Mouse (Mus musculus) right cerebral cortex, postnatal 14 days (tissue): Measurements from ENCODE around the gene Chfr.

Experiments
- DNase-seq: peaks from one replicate; pipeline ENCODE4 v3.0.0; 2022

The Chfr gene

DNA sequence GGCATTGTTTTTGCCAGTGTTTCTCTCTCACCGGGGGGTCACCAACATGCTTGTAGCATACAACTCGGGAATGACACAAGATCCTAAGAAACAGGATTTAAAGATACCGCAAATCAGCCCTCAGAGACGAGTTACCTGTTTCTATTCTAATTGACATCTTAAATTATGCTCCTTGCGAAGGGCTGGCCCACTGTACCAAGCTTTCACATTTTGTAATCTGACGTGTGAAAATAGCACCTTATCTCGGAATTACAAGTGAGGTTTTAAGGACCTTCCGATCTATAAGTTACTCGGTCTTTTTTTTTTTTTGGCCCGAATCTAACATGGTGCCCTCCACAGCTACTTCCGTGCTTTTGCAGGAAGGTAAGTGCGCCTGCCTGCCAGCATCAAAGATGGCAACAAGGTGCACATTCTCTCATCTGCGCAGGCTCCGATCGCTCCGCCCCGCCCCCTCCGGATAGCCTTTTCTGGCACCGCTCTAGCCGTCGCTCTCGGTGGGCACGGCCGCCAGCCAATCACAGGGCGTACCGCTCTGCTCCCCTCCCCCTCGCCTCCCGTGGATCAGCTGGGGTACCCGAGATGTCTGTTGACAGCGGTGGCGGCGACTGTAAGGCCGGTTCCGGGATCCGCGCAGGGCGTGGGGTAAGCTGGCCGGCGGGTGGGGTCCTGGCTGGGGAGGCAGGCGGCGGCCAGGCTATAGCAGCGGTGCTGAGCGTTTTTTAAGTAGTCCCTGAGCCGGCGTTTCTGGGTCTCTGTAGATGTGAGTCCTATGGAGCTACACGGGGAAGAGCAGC is at the start of gene Chfr:
Gene Chfr (plus strand): TSS at position 550 of the 794 bp plus-strand sequence.
- peak; percentile 100 for DNase-seq

DNA sequence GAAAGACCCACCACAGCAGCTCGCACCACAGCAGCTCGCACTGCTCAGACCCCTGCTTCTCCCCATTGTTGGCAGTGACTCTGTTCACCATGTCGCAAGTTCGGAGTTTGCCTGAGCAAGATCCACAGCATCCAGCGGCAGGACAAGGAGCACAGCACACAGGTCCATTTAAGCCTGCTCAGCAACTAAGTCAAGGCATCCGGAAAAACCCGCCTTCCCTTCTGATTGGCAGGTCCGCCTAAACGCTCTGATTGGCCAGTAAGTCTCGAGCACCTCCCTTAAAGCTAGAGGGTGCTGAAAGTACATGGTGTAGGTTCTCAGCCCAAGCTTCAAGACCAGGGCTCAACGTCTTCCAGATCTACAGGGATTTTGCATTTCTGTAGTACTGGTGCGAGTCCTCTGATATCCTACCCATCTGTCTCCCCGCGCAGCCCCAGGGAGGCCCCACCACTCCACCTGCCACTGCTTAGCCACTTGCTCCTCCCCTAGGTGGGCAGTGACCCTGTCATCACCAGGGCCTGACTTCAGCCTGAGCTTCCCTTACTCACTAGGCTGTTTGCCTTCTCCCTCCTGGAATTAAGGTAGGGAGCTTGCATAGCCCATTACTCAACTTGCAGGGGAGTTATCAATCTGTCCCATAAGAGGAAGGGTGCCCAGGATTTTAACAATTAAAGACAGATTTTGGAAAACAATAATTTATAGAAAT is 49.3 kb upstream of the Chfr start:
- DNase-seq = no peak

DNA sequence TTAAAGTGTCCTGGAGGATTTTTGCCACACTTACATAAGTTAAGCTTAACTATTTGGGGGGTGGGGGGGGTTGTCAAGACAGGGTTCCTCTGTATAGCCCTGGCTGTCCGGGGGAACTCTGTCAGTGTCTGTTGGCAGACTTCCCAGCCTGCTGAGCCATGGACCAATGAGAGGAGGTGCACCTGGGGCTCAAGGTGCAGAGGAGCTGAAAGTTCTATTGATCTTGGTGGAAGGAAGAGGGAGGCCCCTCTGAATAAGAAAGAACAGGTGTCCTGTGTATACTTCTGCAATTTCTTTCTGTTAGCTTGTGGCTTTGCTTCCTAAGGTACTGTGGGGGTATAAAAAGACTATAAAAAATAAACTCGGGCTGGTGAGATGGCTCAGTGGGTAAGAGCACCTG is 44.1 kb upstream of the Chfr start:
- DNase-seq = no peak

DNA sequence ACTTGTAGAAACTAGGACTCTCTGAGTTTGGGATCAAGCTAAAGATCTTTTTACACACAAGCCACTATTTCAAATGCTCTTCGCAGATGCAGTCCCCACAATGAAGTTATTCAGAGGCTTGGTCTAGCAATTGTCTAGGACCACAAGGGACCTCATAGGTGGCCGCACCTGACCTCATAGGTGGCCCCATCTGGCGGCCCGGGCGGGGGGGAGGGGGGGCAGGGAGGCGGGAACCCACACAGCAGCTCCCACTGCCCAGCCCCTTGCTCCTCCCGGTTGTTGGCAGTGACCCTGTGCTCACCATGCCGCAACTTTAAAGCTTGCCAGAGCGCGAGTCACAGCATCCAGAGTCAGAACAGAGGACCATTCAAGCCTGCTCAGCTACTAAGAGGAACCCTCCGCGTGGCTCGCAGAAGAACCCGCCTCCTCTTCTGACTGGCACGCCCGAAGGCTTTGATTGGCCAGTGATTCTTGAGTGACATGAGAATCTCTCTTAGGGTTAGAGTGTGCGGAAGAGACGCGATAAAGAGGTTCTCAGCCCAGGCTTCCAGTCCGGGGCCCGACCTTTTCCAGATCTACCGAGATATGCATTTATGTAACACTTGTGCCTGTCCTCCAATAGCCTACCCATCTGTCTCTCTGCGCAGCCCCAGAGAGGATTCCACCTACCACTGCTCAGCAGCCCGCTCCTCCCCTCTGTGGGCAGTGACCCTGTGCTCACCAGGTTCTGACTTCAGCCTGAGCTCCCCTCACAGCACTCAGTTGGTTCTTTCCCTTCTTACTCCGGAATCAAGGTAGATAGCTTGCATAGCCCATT is 41.4 kb upstream of the Chfr start, which contains the start of gene Gm35315:
Gene Gm35315 (minus strand): TSS at position 391 of the 817 bp plus-strand sequence.
- DNase-seq = peak; percentile 83

DNA sequence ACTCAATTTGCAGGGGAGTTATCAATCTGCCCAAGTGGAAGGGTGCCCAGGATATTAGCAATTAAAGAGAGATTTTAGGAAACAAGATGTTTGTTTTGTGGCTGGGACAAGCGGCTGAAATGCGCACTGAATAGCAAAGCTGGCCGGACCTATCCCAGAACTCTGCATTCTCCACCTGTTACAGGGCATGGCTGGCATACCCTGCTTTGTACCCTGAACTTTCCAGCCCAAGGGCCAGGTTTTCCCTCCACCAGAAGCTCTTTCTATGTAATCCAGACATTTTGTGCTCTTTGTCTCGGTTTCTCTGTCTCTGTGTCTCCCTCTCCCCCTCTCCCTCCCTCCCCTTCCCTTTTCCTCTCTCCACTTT is 40.8 kb upstream of the Chfr start:
- no peak for DNase-seq

DNA sequence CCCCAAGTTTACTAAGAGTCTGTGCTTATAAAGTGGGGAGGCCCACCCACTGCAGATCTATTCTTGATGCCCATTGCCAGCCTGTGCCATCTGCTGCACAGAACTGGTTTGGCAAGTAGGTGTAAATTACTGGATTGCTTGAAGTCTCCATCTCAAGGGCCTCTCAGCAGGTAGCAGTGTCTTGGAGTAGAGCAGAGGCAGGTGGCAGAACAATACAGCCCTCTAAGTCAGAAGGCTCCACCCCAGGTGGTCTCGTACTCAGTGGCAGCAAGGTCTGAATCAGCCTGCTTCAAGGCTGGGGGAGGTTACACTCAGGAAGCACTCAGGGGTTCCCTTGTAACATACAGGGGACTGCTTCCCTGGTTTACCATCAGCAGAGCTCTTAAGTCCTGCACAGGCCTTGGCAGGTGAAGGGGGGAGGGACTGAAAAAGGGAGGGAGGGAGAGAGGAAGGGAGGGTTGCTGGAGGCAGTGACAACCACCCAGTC is 36.6 kb upstream of the Chfr start:
- DNase-seq = peak; percentile 11

DNA sequence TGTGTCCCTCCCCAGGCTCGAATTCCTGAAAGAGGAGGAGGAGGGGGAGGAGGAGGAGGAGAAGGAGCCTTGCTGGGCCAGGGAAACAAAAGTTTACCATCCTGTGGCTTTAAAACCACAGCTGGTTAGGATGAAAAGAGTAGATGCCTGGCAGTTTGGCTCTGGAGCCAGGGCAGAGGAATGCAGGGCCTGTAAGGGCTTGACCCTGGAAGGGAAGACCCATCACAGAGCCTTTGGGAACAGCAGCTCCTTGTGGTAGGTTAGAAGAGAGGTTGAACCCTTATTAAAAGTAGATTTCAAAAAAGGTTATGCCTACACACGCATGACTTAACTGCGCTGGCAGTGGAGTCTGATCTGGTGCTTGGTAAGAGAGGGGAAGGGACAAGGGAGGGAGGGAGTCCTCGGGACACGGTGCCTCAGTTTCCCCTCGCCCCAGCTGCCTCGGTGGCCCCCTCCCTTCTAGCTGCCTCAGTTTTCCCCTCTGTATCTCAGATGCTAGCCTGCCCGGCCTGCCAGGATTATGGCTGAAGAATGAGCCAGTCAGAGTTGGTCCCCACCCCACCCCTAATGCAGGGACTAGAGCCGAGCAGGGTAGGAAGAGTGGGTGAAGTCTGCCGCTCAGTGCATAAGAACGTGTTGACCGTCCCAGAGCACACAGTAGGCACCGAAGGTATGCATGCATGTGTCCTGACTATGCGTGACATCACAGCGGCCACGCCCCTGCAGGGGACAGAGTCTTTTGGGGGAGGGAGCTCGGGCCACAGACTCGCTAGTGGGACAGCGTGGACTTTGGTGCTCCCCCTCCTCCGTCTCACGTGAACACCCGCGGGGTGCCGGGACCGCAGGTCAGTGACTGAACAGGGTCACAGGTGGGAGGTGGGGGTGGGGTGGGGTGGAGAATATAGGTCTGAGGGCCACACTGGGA is 35.7 kb upstream of the Chfr start, which contains the start of gene Plcxd1:
Gene Plcxd1 (plus strand): TSS at position 314 of the 925 bp plus-strand sequence.
- DNase-seq = no peak

DNA sequence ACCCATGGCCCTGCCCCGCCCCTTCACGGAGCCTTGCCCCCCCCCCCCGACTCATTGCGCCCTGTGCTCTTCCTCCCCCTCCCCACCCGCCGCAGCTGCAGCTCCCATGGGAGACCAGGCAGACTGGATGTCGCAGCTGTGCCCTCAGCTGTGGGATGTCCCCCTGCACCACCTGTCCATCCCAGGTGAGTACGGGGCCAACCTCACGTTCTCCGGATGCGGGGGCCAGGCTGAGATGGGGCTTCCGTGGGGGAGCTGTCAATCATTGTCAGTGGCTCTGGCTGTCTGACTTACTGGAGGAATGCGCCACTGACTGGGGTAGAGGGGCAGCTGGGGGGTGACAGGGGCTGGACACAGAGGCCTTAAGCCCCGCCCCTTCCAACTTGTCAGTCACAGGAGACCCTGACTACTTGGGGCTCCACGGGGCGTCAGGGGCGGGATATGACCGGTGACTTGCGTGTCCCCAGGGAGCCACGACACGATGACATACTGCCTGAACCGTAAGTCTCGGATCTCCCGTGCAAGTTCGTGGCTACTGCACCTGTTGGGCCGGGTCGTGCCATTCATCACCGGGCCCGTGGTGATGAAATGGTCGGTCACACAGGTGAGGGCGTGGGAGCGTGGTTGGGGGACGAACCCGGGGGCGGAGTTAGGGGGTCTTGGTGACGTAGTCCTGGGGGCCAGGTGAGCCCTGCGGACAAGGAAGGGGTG is 34.6 kb upstream of the Chfr start:
- peak; percentile 33 for DNase-seq

DNA sequence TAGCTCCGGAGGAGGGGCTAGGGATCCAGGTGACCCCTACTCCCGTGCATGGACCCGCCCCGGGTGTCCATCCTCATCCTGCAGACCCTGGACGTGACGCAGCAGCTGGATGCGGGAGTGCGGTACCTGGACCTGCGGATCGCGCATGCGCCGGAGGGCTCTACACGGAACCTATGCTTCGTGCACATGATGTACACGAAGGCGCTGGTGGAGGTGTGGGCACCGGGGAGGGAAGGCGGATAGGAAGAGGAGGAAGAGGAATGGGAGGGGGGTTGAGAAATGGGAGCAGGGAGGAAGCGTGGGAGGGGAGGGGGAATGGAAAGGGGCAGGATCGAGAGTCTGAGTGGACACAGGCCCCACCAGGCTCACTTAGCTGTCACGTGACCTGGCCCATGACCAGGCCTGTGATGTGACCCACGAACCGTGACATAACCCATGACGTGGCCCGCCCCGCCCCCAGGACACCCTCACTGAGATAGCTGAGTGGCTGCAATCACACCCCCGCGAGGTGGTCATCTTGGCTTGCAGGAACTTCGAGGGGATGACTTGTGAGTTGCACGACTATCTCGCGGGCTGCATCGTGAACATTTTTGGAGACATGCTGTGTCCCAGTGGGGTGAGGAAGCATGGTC is 33.8 kb upstream of the Chfr start:
- peak; percentile 79 for DNase-seq

DNA sequence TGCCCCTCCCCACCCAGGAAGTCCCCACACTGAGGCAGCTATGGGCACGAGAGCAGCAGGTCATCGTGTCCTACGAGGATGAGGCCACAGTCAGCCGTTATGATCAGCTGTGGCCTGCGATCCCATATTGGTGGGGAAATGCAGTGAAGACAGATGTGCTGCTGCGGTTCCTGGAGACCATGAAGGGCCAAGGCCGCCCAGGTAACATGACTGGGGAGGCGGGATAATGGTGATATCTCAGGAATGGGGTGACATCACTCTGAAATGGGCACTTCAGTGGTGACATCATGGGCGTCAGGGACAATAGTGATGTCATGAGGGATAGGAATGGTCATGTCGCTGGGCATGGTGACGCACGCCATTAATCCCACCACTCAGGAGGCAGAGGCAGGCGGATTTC is 33.2 kb upstream of the Chfr start:
- DNase-seq = peak; percentile 5

DNA sequence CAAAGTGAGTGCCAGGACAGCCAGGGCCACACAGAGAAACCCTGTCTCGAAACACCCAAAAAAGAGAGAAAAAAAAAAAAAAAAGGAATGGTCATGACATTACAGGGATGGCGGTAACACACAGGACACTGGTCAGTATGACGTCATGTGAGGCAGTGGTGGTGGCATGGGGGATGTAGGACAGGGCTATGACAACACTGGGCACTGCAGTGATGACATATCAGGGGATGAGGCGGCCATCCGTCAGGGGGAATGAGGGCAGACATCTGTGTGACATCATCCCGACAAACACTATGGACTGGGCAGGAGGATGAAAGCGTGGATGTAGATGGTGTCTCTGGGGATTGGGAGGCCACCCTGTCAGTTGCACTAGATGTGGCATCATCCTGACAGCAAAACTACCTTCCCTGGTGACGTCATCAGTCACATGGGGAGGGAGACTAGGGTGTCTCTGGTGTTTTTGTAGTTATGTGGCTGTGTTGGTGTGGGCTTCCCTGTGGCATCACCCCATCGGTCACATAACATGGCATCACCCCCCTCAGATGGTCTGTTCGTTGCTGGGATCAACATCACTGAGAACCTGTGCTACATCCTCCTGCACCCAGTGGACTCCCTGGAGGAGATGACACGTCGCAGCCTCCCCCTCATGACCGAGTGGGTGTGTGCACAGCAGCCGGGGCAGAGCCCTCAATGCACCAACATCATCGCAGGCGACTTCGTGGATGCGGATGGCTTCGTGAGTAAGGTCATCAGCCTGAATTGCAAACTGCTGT is 32.6 kb upstream of the Chfr start:
- DNase-seq = peak; percentile 13

DNA sequence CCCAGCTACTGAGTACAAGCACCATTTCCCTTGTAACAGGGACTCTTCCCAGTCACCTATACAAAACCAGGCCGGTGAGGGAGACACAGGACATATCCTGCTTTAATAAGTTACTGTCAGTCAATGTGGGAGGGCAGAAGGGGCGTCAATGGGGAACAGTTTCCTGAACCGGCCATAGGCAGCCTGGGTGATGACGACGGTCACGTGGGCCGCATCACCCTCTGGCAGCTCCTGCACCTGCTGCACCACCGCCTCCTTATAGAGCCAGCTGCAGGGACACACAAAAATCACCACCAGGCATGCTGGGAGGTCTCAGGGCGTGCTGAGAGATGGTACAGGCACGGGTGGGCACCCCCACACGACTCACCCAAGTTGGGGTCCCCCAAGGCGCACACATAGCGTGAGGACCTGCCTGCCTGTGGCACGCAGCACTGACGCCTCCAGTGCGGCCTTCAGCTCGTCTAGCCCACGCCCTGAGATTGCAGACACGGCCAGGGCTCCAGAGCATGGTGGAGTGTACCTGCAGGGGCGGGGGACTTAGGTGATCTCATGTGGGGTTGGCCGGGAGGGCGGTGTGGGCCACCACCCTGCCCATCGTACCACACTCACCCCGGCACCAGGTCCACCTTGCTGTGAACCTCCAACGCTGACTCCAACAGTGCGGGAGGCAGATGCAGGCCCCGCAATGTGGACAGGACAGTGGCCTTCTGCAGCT is 31.6 kb upstream of the Chfr start:
- peak; percentile 11 for DNase-seq

DNA sequence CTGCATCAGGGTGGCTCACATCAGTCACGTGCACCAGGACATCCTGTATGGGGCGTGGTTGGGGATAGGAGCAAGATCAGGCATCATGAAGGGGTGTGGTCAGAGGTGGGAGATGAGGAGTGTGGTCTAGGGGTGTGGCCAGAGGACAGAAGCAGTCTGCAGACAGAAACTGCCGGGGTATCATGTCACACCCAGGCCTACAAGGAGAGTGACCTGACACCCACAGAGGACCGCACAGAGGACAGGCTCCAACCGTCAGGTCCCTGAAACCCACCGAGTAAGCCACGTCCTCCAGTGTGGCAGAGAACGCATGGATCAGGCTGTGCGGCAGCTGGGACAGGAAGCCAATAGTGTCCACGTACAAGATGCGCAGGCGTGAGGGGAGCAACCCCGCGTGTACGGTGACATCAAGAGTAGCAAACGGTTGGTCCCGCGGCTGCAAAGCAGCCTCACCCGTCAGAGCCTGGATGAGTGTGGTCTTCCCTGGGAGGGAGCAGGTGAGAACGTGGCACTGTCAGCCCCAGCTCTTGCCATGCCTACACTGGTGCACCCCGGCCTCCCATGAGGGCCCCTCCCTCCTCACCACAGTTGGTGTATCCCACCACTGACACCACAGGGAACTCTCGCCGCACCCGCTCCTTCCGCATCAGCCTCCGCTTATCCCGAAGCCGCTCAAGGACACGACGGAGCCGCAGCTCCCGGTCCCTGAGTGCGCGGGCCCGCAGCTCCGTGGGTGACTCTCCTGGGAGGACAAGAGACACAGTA is 30.8 kb upstream of the Chfr start:
- DNase-seq = peak; percentile 25

DNA sequence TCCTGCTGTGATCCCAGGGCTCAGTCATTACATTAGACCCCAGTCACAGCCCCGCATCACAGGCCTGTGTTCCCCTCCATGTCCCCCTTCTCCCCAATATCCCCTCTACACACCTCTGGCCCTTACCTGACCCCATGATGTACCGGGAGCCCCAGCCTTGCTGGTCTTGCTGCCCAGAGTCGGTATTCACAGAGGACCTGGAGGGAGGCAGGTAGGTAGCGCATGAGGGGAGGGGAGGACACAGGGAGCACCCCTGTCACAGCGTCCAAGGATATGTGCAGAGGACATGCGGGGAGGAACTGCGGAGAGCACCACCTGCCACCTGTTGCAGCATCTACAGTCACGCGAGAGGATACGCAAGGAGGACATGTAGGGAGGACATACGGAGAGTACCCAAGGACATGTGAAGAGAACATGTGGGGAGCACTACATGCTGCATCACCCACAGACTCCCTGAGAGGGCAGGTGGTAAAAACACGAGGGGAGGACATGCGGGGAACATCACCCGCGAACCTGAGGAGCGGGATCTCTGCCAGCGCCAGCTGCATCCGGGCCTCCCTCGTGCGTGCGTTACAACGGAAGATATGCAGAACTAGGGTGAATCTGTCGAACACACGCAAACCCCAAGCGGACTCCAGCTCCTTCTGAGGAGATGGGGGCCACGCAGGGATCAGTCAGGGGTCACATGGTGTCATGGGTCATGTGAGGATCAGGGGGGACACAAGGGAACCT is 29.3 kb upstream of the Chfr start:
- DNase-seq = peak; percentile 37

DNA sequence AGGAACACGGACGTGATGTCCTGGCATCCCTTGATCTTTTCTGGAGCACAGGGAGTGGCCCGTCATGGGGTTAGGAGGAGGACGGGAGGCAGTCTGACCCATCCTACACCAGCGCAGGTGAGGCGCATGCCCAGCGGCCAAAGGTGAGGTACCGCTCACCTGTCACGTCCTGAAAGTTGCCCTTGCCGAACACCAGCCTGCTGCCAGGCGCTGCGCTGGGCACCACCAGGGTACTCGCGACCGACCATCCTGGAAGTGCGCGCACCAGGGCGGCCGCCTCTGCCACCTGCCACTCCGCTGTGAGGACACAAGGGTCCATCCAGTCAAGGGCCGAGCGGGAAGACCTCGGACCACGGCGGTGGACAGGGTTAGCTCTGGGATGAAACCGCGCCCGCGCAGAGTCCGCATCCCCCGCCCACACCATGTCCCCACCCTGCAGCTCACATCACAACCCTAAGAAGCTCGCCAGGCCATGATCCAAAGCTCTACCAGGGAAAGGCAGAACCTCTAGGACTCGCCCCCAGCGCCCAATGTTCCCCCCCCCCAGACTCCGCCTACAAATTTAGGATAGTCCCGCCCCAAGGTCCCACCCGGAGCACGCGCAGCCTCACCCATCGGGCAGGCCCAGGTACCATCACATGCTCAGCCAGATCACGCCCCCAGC is 28.6 kb upstream of the Chfr start:
- DNase-seq = peak; percentile 54

DNA sequence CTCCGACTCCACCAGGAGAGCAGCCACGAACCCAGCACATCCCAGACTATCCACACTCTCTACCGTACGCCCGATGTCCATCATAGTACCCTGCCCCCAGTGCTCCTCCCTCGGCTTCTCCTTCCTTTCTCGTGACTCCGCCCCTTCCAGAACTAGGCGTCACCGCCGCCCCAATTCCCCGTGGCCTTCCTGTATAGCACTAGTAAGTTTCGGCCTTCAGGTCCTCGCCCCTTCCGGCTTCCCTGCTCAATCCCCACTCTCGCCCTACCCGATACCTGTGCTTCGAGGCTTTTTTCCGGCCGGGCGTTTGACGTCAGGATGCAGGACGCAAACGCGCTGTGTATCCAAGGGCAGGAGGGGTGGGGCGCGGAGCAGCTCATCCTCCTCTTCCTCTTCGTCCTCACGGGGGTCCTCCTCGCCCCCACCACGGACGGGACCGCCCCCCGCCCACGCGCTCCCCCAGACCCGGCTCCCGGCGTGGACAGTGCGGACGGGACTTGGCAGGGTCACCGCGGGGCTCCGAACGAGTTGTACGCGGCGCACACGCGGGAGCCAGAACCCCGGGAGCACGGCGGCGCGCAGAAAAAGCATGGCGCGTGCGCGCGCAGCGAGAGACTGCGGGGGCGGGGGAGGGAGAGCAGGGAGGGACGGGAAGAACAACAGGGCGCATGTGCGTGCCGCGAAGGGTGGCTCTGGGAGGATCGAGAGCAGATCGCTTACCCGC is 27.9 kb upstream of the Chfr start, which contains the start of gene Gtpbp6:
Gene Gtpbp6 (minus strand): TSS at position 617 of the 724 bp plus-strand sequence.
- DNase-seq = peak; percentile 95

DNA sequence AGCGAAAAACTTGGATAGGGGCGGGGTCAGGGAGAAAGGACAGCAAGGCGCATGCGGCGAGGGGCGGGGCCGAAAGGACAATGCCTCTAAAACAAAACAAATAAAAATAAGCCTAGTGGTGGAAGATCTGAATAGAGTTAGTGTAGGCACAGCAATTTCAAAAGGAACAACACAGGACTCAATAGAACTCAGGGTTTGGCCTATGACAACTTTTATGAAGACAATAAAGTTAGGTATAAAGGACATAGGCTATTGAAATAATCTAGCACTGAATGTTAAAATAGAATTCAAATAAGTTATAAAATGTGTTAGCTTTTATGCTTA is 27.4 kb upstream of the Chfr start:
- DNase-seq = no peak
